Mouse (Mus musculus) lung, postnatal 0 days (tissue): ENCODE measurements around the gene Zbp1.

Experiments
- CTCF ChIP-seq: IDR thresholded peaks from 2 replicates; pipeline ENCODE4 v1.5.1; 2016; ENCODE audit warnings: antibody characterized with exemption, mild to moderate bottlenecking
- EP300 ChIP-seq: IDR thresholded peaks from 2 replicates; pipeline ENCODE4 v1.6.1; 2016; ENCODE audit warnings: antibody characterized with exemption, mild to moderate bottlenecking, control low read depth

DNA sequence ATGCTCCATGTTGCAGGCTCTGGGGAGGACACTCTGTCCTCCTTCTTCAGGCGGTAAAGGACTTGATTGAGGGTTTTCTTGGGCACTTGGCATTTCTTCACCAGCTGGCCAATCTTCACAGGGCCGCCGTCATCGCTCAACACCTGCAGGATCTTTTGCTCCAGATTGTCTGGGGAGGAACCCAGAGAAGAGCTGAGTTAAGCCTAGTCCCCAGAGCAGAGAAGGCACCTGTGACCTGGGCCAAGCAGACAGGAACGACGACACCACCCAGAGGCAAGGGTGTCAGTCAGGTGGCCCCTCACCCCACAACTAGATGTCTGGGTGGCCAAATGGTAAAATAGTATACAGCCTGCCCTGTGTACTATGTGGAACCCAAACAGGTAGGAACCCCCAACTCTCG, 1.9 kb downstream of the Zbp1 start:
- TF ChIP-seq CTCF: no peak
- no peak for TF ChIP-seq EP300
